Mouse (Mus musculus): ENCODE data around the gene Fam166b.

Gene Fam166b

GRCm38 (mm10) chr4:43428180-43428861, 613 bp downstream of the Fam166b start:
- DNase-seq (ENCODE audit: low read depth, low spot score) = no peak

DNA sequence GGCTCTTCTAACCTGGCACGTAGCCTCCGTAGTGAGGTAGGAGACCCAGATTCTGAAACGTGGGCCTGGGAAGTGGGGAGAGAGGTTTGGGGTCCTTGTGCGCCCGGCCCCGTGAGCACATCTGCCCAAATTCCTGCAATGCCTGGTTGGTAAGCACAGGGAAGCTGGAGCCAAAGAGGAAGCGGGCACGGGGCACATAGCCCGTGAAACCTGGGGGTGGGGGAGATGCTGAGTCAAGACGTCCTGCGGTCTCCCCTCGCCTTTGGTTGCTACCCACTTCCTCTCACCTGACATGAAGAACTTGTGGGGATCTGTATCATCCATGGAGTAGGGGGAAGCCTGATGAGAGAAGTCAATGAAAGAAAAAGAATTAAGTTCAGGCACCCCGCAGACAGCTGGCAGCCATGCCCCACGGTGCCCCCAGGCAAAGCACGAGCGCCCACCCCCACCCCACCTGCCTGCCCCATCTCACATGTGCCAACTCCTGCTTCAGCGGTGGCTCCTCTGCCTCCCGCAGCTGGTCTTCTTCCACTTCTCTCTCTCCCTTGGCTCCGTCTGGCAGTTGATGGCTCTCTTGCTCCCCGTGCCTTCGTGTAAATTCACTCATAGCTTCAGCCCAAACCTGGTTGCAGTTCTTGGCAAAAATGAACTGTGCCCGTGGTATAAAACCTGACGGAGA, 1.3 kb downstream of the Fam166b start:
- no peak for DNase-seq (ENCODE audit: low read depth, low spot score)

DNA sequence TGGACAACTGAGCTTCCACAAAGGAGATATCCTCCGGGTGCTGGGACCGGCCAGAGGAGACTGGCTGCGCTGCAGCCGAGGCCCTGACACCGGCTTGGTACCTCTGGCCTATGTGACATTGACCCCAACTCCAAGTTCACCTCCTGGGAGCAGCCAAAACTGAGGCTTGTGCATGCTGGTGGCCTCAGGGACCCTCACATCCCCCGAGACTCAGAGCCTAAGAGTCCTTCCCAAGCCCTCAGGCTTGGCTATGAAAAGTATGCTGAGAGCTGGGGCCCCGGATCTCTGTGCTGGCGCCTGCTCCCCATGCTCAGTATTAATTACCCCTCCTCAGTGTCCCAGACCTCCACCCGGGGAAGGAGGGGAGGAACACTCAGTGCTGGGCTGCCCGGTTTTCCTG, 2.4 kb downstream of the Fam166b start:
- DNase-seq (ENCODE audit: low read depth, low spot score) = no peak

DNA sequence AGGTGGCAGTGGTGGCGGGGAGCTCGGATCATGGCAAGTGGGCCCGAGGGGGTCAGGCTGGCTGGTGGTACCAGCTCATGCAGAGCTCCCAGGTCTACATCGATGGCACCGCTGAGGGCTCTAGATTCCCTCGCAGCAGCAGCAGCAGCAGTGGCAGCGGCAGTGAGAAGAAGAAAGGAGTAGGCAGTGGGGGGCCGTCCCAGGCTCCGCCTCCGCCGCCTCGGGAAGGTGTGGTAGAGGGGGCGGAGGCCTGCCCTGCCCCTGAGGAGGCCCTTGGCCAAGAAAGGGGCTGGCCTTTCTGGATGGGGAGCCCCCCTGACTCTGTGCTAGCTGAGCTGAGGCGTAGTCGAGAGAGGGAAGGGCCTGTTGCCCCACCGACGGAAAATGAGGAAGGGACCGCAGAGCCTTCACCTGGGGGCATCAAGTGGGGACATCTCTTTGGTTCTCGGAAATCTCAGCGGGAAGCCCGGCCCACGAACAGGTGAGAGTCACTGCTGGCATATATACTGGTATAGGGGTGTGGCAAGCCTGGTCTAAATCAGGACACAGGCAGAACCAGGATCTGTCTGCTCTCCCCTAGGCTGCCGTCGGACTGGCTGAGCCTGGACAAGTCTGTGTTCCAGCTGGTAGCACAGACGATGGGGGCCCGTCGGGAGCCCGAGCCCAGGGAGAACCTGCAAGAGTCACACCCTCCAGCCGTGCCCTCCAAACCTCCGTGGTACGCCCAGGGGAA, 3.1 kb downstream of the Fam166b start:
- DNase-seq (ENCODE audit: low read depth, low spot score) = no peak

DNA sequence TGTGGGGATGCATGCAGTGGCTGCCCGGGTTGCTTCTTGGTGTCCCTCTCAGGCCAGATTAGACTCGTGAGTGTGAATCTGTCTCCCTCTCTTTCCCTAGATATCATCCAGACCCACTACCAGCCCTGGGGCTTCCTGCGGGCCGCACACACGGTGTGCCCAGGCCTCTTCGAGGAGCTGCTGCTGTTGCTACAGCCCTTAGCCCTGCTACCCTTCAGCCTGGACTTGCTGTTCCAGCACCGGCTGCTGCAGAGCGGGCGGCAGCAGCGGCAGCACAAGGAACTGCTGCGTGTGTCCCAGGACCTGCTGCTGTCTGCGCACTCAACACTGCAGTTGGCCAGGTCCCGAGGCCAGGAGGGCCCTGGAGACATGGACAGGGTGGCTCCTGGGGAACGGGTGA, 3.7 kb downstream of the Fam166b start:
- no peak for DNase-seq (ENCODE audit: low read depth, low spot score)

- DNase-seq (ENCODE audit: low read depth, low spot score) = no peak
Measured at GRCm38 (mm10) chr4:43424072-43424471, 4.9 kb downstream of the Fam166b start.

DNA sequence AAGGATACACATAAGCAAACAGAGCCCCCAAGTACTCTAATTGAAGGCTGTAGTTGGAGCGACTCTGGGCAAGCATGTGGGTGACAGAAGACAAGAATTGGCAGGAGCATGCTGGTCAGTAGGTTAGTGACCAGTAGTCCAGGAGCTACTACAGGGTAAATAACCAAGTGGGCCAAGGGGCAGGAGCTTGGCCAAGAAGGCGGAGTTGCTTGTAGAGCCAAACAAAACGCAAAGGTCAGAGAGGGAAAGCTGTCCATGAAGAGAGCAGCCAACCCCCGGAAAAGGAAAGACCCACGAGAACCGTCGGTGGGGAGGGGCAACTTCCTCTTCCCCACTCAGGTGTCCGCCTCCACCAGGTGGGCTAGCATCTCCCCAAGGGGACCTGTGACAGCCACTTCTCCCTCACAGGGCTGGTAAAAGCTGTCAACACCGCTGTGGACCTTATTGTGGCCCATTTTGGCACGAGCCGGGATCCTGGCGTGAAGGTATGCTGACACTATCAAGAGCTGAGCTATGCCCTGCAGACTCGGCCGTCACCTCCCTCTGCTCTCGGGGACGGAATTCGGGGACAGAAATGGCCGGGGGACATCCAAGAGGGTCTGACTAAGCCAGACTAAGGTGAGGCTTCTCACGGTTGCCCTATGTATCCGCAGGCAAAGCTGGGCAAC, 5.5 kb downstream of the Fam166b start:
- no peak for DNase-seq (ENCODE audit: low read depth, low spot score)

DNA sequence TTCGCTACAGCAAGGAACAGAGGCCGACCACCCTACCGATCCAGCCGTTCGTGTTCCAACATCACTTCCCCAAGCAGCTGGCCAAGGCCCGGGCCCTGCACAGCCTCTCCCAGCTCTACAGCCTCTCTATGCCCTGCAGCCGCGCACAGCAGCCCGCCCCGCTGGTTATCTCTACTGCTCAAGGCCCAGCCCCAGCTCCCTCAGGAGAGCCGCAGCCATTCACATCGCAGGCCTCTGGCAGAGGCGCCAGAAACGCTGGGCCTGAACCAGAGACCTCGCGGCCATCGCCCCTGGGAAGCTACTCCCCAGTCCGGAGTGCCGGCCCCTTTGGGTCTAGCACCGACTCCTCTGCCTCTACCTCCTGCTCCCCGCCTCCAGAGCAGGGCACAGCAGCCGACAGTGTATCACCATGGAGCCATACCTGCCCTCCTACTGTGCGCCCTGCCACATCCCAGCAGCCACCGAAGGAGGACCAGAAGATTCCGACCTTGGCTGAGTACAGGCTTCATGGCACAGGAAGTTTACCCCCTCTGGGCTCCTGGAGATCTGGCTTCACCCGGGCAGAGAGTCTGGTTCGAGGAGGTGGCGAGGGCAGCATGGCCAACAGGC, 7.2 kb downstream of the Fam166b start:
- no peak for DNase-seq (ENCODE audit: low read depth, low spot score)

- DNase-seq (ENCODE audit: low read depth, low spot score) = peak; percentile 65
Measured at GRCm38 (mm10) chr4:43420305-43420704, 8.6 kb downstream of the Fam166b start.

GRCm38 (mm10) chr4:43419801-43420281, 9.1 kb downstream of the Fam166b start:
- no peak for DNase-seq (ENCODE audit: low read depth, low spot score)

DNA sequence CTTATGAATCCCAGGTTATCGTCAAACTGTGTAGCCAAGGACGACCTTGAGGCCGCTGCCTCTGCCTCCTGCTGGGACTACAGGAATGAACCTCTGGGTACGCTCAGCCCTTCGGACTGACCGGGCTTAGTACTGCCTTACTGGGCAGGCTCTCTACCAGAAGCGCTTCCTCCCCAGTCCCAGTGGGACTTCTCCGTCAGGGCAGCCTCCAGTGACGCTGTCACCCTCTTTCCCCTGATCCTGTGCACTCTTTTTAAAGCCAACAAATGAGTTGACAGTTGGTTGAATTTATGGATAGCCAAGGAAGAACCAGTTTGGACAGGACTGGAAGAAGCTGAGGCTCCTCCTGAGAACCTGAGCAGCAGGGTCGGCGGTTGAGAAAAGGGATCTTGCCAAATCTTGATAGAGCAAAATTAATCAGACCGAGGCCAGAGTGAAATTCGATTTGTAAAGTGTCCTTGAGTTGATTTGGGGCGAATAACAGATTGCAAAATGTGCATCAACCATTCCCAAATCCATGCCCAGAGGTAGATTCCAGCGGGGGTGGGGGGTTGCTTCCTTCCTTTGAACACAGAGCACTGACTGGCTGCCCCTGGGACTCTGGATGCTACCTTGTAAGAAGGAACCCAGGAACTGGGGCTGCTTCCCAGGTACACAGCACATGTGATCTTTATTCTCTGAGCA, 9.8 kb downstream of the Fam166b start:
- DNase-seq (ENCODE audit: low read depth, low spot score) = no peak

DNA sequence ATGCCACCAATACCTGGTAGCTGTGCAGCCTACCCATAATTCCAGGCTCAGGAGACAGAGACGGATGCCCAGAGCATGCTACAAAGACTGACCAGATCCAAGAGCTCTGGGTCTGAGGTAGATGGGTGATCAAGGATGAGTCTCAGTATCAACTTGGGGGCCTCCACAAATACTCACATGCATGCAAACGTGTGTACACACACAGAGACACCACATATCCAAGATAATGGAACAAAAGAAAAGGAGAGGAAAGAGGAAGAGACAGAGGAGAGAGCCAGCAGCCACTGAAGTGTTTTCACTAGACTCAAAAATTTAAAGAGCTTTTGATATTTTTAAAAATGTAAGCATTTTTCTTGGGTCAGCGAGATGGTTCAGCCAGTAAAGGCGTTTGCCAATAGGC, 10.5 kb downstream of the Fam166b start:
- DNase-seq (ENCODE audit: low read depth, low spot score) = no peak

- DNase-seq (ENCODE audit: low read depth, low spot score) = no peak
Measured at GRCm38 (mm10) chr4:43417269-43418062, 11.5 kb downstream of the Fam166b start.

DNA sequence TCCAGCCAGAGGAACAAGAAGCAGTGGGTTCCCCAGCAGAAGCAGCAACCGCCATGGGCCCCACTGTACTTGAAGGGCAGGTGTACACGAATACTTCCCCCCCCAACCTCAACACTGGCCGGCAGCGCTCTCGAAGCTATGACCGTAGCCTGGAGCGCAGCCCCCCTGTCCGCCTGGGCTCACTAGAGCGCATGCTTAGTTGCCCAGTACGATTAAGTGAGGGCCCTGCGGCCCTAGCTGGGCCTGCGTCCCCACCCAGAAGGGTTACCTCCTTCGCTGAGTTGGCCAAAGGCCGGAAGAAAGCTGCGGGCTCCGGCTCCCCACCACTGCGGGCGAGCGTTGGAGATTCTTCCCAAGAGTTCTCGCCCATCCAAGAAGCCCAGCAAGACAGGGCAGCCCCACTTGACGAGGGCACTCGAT, 12.9 kb downstream of the Fam166b start:
- DNase-seq (ENCODE audit: low read depth, low spot score) = no peak

DNA sequence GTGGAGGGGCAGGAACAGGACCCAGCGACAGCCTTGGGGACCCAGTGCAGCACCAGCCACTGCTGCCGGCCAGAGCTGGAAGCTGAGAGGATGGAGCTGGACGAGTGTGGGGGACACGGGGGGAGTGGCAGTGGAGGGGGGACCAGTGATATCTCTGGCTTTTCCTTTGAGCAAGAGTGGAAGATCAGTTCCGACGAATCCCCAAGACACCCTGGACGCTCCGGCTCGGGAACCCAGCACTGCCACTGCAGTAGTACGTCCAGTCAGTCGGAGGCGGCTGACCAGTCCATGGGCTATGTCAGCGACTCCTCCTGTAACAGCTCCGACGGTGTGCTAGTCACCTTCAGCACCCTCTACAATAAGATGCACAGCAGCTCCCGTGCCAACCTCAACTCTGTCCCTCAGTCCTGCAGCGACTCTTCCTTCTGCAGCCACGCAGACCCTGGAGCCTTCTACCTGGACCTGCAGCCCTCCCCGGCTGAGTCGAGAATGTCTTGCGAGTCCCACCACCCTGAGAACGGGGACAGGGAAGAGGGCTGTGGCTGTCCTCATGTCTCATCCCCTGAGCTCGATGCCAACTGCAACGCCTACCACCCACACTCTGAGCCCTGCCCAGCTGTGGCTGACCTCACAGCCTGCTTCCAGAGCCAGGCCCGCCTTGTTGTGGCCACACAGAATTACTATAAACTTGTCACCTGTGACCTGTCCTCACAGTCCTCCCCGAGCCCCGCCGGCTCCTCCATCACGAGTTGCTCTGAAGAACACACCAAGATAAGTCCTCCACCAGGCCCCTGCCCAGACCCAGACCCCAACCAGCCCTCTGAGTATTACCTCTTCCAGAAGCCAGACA, 13.5 kb downstream of the Fam166b start:
- DNase-seq (ENCODE audit: low read depth, low spot score) = no peak

GRCm38 (mm10) chr4:43414761-43415160, 14.2 kb downstream of the Fam166b start:
- no peak for DNase-seq (ENCODE audit: low read depth, low spot score)

- DNase-seq (ENCODE audit: low read depth, low spot score) = no peak
Measured at GRCm38 (mm10) chr4:43407071-43407920, 21.6 kb downstream of the Fam166b start.

All from retina, postnatal 7 days (tissue).